In genomic region chr11:95311425-95311807, GRCm38 (mm10) we compare ENCODE assay signal across 9 mouse cellular contexts. TPM values are rescaled to one million over a fixed set of nuclear protein-coding genes. Genes with fewer than 3 reads are reported as not detected.
DNase-seq lines count a peak whose midpoint lies in the region; ATAC-seq and TF ChIP-seq lines count a peak whose summit lies in the region.
"Had no signal": no experiment of that assay in that cellular context is flagged by ENCODE, and none has a peak within 500 bp of the region (broad histone marks: within the 10 kb centered on the region; RNA-seq: fewer than 3 reads in every experiment).

No protein-coding gene starts in this region.

- TF ChIP-seq POLR2A in lung, adult 2 months (IDR thresholded peaks at IDR 0.05; ENCODE audit: borderline replicate concordance, extremely low read depth, low read depth, low read length), result no peak

- peak overlapping the region; percentile 57; the same call in 1 of the 2 replicates for H3K9ac ChIP-seq in lung, embryonic 14.5 days
- H3K9ac ChIP-seq in embryonic facial prominence, embryonic 13.5 days, result peak overlapping the region; percentile 80
- 0 out of 2 replicates have a peak overlapping the region, but pooled peaks have one; percentile 62 for H3K9ac ChIP-seq in intestine, postnatal 0 days (ENCODE audit: low read depth, low read length)
- peak overlapping the region; percentile 69; the same call in 1 of the 2 replicates for H3K9ac ChIP-seq in neural tube, embryonic 13.5 days

- WGBS in lung, embryonic 14.5 days, result 42% methylated on average over 5 of the region's 5 CpGs
- WGBS in lung, adult 2 months, result 55% methylated on average over 5 of the region's 5 CpGs
- 20% methylated on average over 5 of the region's 5 CpGs for WGBS in embryonic facial prominence, embryonic 13.5 days
- 36% methylated on average over 5 of the region's 5 CpGs for WGBS in intestine, postnatal 0 days
- 26% methylated on average over 5 of the region's 5 CpGs for whole genome bisulfite sequencing in neural tube, embryonic 13.5 days

- H3K4me2 ChIP-seq in lung, embryonic 14.5 days, result peak overlapping the region; percentile 69
- peak overlapping the region; percentile 64 for H3K4me2 ChIP-seq in embryonic facial prominence, embryonic 13.5 days
- peak overlapping the region; percentile 78 for H3K4me2 ChIP-seq in intestine, postnatal 0 days (replicated peaks; ENCODE audit: low read depth)
- peak overlapping the region; percentile 64 for H3K4me2 ChIP-seq in neural tube, embryonic 13.5 days

- intact Hi-C loops in left cerebral cortex, postnatal 4 days (cut with DNase I), result no loop called here

- H3K9me3 ChIP-seq in lung, embryonic 14.5 days (ENCODE audit: low read depth, low read length), result no peaks in the 10 kb centered on the region
- H3K9me3 ChIP-seq in embryonic facial prominence, embryonic 13.5 days, result no peaks in the 10 kb centered on the region
- no peaks in the 10 kb centered on the region for H3K9me3 ChIP-seq in intestine, postnatal 0 days (ENCODE audit: control insufficient read depth)
- H3K9me3 ChIP-seq in neural tube, embryonic 13.5 days, result no peaks in the 10 kb centered on the region

- no peak for DNase-seq in lung, embryonic 14.5 days
- no peak for DNase-seq in lung, adult 2 months
- no peak for DNase-seq in right cerebral cortex, postnatal 36 days (ENCODE audit: low spot score in 2 of 2)
- no peak for DNase-seq in kidney, adult 18-20 months
- DNase-seq in left cerebral cortex, postnatal 4 days, result no peak

- H3K36me3 ChIP-seq in lung, embryonic 14.5 days (ENCODE audit: insufficient read depth), result no peaks in the 10 kb centered on the region
- H3K36me3 ChIP-seq in embryonic facial prominence, embryonic 13.5 days, result no peaks in the 10 kb centered on the region
- H3K36me3 ChIP-seq in intestine, postnatal 0 days (ENCODE audit: control insufficient read depth, insufficient read depth), result no peaks in the 10 kb centered on the region
- H3K36me3 ChIP-seq in neural tube, embryonic 13.5 days, result no peaks in the 10 kb centered on the region

- H3K4me1 ChIP-seq in lung, embryonic 14.5 days (ENCODE audit: insufficient read depth), result peaks cover 5% of the 10 kb centered on the region; the same call in 1 of the 2 replicates
- peaks cover 5% of the 10 kb centered on the region for H3K4me1 ChIP-seq in lung, adult 2 months (ENCODE audit: control insufficient read depth, insufficient read depth, low read length)
- peaks cover 24% of the 10 kb centered on the region for H3K4me1 ChIP-seq in embryonic facial prominence, embryonic 13.5 days
- H3K4me1 ChIP-seq in intestine, postnatal 0 days (replicated peaks; ENCODE audit: control insufficient read depth, insufficient read depth, low read length), result no peaks in the 10 kb centered on the region
- peaks cover 28% of the 10 kb centered on the region for H3K4me1 ChIP-seq in neural tube, embryonic 13.5 days (replicated peaks)

- peak overlapping the region; percentile 13; the same call in 1 of the 2 replicates for H3K27ac ChIP-seq in lung, embryonic 14.5 days (ENCODE audit: low read depth)
- peak overlapping the region; percentile 88; the same call in 1 of the 2 replicates for H3K27ac ChIP-seq in embryonic facial prominence, embryonic 13.5 days
- no peak overlapping the region for H3K27ac ChIP-seq in intestine, postnatal 0 days (ENCODE audit: low read depth, low read length)
- peak overlapping the region; percentile 75; the same call in 1 of the 2 replicates for H3K27ac ChIP-seq in neural tube, embryonic 13.5 days (replicated peaks)

- no peak for TF ChIP-seq CTCF in lung, embryonic 14.5 days (IDR thresholded peaks at IDR 0.05; ENCODE audit: low read depth)
- no peak for TF ChIP-seq CTCF in lung, adult 2 months (IDR thresholded peaks at IDR 0.05; ENCODE audit: insufficient read depth, low read length)
- no peak for TF ChIP-seq CTCF in intestine, postnatal 0 days (IDR thresholded peaks at IDR 0.05; ENCODE audit: low read depth)

- ATAC-seq in lung, embryonic 14.5 days (ENCODE audit: insufficient read depth), result no peak
- no peak for ATAC-seq in embryonic facial prominence, embryonic 13.5 days (ENCODE audit: insufficient number of reproducible peaks, insufficient read depth, low FRiP score, low TSS enrichment, low read depth)
- no peak for ATAC-seq in intestine, postnatal 0 days
- ATAC-seq in neural tube, embryonic 13.5 days (ENCODE audit: low read depth), result no peak

- no peaks in the 10 kb centered on the region for H3K27me3 ChIP-seq in lung, embryonic 14.5 days (ENCODE audit: insufficient read depth, low read length)
- no peaks in the 10 kb centered on the region for H3K27me3 ChIP-seq in embryonic facial prominence, embryonic 13.5 days
- H3K27me3 ChIP-seq in intestine, postnatal 0 days (replicated peaks; ENCODE audit: control insufficient read depth, insufficient read depth, low read length), result no peaks in the 10 kb centered on the region
- H3K27me3 ChIP-seq in neural tube, embryonic 13.5 days, result no peaks in the 10 kb centered on the region

- peak overlapping the region; percentile 83 for H3K4me3 ChIP-seq in lung, embryonic 14.5 days (ENCODE audit: low read depth, low read length)
- H3K4me3 ChIP-seq in lung, adult 2 months (replicated peaks; ENCODE audit: extremely low read depth, low read depth, low read length), result no peak overlapping the region
- peak overlapping the region; percentile 92 for H3K4me3 ChIP-seq in embryonic facial prominence, embryonic 13.5 days
- H3K4me3 ChIP-seq in intestine, postnatal 0 days (ENCODE audit: low read depth, low read length), result no peak overlapping the region
- peak overlapping the region; percentile 97; the same call in 1 of the 2 replicates for H3K4me3 ChIP-seq in neural tube, embryonic 13.5 days

RNA-seq across cellular contexts. Expression of gene Kat7, which starts 1.4 kb away (rescaled TPM):
- 77.0 and 83.7 TPM in 2 replicates for polyA plus RNA-seq in lung, embryonic 14.5 days (2014; fragmentation: Nextera tagmentation; extraction: Ambion mirVana)
- 21.5 and 37.2 TPM in 2 replicates for polyA plus RNA-seq in lung, adult 2 months (2012; rRNA removed)
- 67.0 and 67.2 TPM in 2 replicates for polyA plus RNA-seq in embryonic facial prominence, embryonic 13.5 days (2015; fragmentation: Nextera tagmentation; extraction: Ambion mirVana)
- polyA plus RNA-seq in intestine, postnatal 0 days (2015; fragmentation: Nextera tagmentation; extraction: Ambion mirVana), result 29.7 and 30.2 TPM in 2 replicates
- 58.3 and 60.7 TPM in 2 replicates for polyA plus RNA-seq in neural tube, embryonic 13.5 days (2015; fragmentation: Nextera tagmentation; extraction: Ambion mirVana)
- 10 to 100 TPM; 70.2 to 72.0 TPM for total RNA-seq in left cerebral cortex, postnatal 4 days (2021)

RNA-seq across cellular contexts. Expression of gene Fam117a, which starts 25.4 kb away (rescaled TPM):
- polyA plus RNA-seq in lung, embryonic 14.5 days (2014; fragmentation: Nextera tagmentation; extraction: Ambion mirVana), result 12.9 and 14.6 TPM in 2 replicates
- 55.8 and 59.8 TPM in 2 replicates for polyA plus RNA-seq in lung, adult 2 months (2012; rRNA removed)
- polyA plus RNA-seq in embryonic facial prominence, embryonic 13.5 days (2015; fragmentation: Nextera tagmentation; extraction: Ambion mirVana), result 13.3 and 17.4 TPM in 2 replicates
- polyA plus RNA-seq in intestine, postnatal 0 days (2015; fragmentation: Nextera tagmentation; extraction: Ambion mirVana), result 5.5 and 7.4 TPM in 2 replicates
- 3.2 and 3.7 TPM in 2 replicates for polyA plus RNA-seq in neural tube, embryonic 13.5 days (2015; fragmentation: Nextera tagmentation; extraction: Ambion mirVana)
- total RNA-seq in left cerebral cortex, postnatal 4 days (2021), result 1 to 10 TPM; 4.5 to 4.8 TPM

RNA-seq across cellular contexts. Expression of gene Tac4, which starts 50.1 kb away (rescaled TPM):
- polyA plus RNA-seq in lung, embryonic 14.5 days (2014; fragmentation: Nextera tagmentation; extraction: Ambion mirVana), result not detected in 2 replicates
- 0.09 and 0.12 TPM in 2 replicates for polyA plus RNA-seq in lung, adult 2 months (2012; rRNA removed)
- not detected in 2 replicates for polyA plus RNA-seq in embryonic facial prominence, embryonic 13.5 days (2015; fragmentation: Nextera tagmentation; extraction: Ambion mirVana)
- not detected in 2 replicates for polyA plus RNA-seq in intestine, postnatal 0 days (2015; fragmentation: Nextera tagmentation; extraction: Ambion mirVana)
- polyA plus RNA-seq in neural tube, embryonic 13.5 days (2015; fragmentation: Nextera tagmentation; extraction: Ambion mirVana), result 0.15 TPM in 1 of 2 replicates, not detected in the other
- not detected for total RNA-seq in left cerebral cortex, postnatal 4 days (2021)
- total RNA-seq: gastrocnemius, postnatal 4 days had no signal

Comparison
In these comparisons a context has a peak if more than half of its experiments do, and no peak if none do; other contexts are left out.
1. H3K4me3 ChIP-seq: peak in lung, embryonic 14.5 days (single experiment), embryonic facial prominence, embryonic 13.5 days (single experiment) and neural tube, embryonic 13.5 days (single experiment); none in lung, adult 2 months (single experiment) and intestine, postnatal 0 days (single experiment).
2. Peak in every context shown above with its lines, with median percentiles within 50 percentile points of each other: H3K4me2 ChIP-seq and H3K9ac ChIP-seq.